Mouse (Mus musculus): ENCODE measurements at regions not wholly inside any gene's neighbourhood (a gene's known extent, or its start where the extent isn't known, plus 50 kb on each side); places are given as distances from the start of the nearest gene placed in this dataset.

GRCm38 (mm10) chr10:91326144-91326655 is 145.1 kb upstream of the Tmpo start:
- no peak for TF ChIP-seq CTCF (IDR thresholded peaks at IDR 0.05; ENCODE audit: control insufficient read depth, insufficient read depth, low read length)
- no peak for TF ChIP-seq POLR2A (IDR thresholded peaks at IDR 0.05; ENCODE audit: borderline replicate concordance, control insufficient read depth, low read depth, low read length)
